ENCODE assay signal across 8 mouse cellular contexts in genomic region chr8:70439848-70440179, GRCm38 (mm10). TPM values are rescaled to one million over a fixed set of nuclear protein-coding genes. Genes with fewer than 3 reads are reported as not detected.
DNase-seq lines count a peak whose midpoint lies in the region; ATAC-seq and TF ChIP-seq lines count a peak whose summit lies in the region.

No protein-coding gene starts in this region.

- no peak for ATAC-seq in kidney, embryonic 14.5 days (ENCODE audit: low FRiP score, low TSS enrichment)
- ATAC-seq in hindbrain, embryonic 13.5 days (ENCODE audit: low FRiP score): no peak; the same call in 1 of the 2 replicates
- no peak for ATAC-seq in midbrain, embryonic 12.5 days (ENCODE audit: low FRiP score, low read depth)

- H3K36me3 ChIP-seq in kidney, embryonic 14.5 days (ENCODE audit: control insufficient read depth, insufficient read depth, low read length): no peaks in the 10 kb centered on the region
- no peaks in the 10 kb centered on the region for H3K36me3 ChIP-seq in hindbrain, embryonic 13.5 days
- H3K36me3 ChIP-seq in midbrain, embryonic 12.5 days: no peaks in the 10 kb centered on the region

- peaks cover 8% of the 10 kb centered on the region; the same call in 1 of the 2 replicates for H3K4me1 ChIP-seq in kidney, embryonic 14.5 days (ENCODE audit: control insufficient read depth, insufficient read depth, low read length)
- H3K4me1 ChIP-seq in bone marrow, adult 2 months (ENCODE audit: control insufficient read depth, insufficient read depth, low read length): peaks cover 2% of the 10 kb centered on the region; the same call in 1 of the 2 replicates
- peaks cover 40% of the 10 kb centered on the region for H3K4me1 ChIP-seq in hindbrain, embryonic 13.5 days (replicated peaks)
- H3K4me1 ChIP-seq in midbrain, embryonic 12.5 days: peaks cover 21% of the 10 kb centered on the region

- H3K9ac ChIP-seq in kidney, embryonic 14.5 days (ENCODE audit: low read depth, low read length): peak overlapping the region; percentile 63
- peak overlapping the region; percentile 75 for H3K9ac ChIP-seq in hindbrain, embryonic 13.5 days
- H3K9ac ChIP-seq in midbrain, embryonic 12.5 days (replicated peaks): peak overlapping the region; percentile 75

- intact Hi-C loops in left cerebral cortex, postnatal 10 days (cut with DNase I): no loop called here

- H3K27ac ChIP-seq in kidney, embryonic 14.5 days (ENCODE audit: low read depth, low read length): peak overlapping the region; percentile 60; the same call in 1 of the 2 replicates
- H3K27ac ChIP-seq in bone marrow, adult 2 months (ENCODE audit: control insufficient read depth, insufficient read depth, low read depth, low read length, poor library complexity): peak overlapping the region; percentile 80; the same call in 1 of the 2 replicates
- peak overlapping the region; percentile 90 for H3K27ac ChIP-seq in hindbrain, embryonic 13.5 days
- peak overlapping the region; percentile 80; the same call in 1 of the 2 replicates for H3K27ac ChIP-seq in midbrain, embryonic 12.5 days (replicated peaks)

- no peaks in the 10 kb centered on the region for H3K9me3 ChIP-seq in kidney, embryonic 14.5 days (ENCODE audit: control insufficient read depth, low read length)
- H3K9me3 ChIP-seq in hindbrain, embryonic 13.5 days: no peaks in the 10 kb centered on the region
- H3K9me3 ChIP-seq in midbrain, embryonic 12.5 days: no peaks in the 10 kb centered on the region

- DNase-seq in kidney, adult 8-10 months: no peak
- DNase-seq in adrenal gland, adult 2 months: no peak
- DNase-seq in left cerebral cortex, postnatal 10 days (ENCODE audit: extremely low spot score in 1 of 2, low spot score in 2 of 2): no peak
- no peak for DNase-seq in cerebellum, postnatal 14 days

- TF ChIP-seq POLR2A in bone marrow, adult 2 months (IDR thresholded peaks at IDR 0.05; ENCODE audit: borderline replicate concordance, control insufficient read depth, low read depth, low read length): no peak

- TF ChIP-seq CTCF in bone marrow, adult 2 months (IDR thresholded peaks at IDR 0.05; ENCODE audit: control insufficient read depth, insufficient read depth, low read length): no peak

- peak overlapping the region; percentile 81 for H3K4me2 ChIP-seq in kidney, embryonic 14.5 days (replicated peaks; ENCODE audit: low read depth, low read length)
- peak overlapping the region; percentile 91 for H3K4me2 ChIP-seq in hindbrain, embryonic 13.5 days
- H3K4me2 ChIP-seq in midbrain, embryonic 12.5 days (replicated peaks): peak overlapping the region; percentile 76

- H3K27me3 ChIP-seq in kidney, embryonic 14.5 days (ENCODE audit: control insufficient read depth, insufficient read depth, low read length): no peaks in the 10 kb centered on the region
- no peaks in the 10 kb centered on the region for H3K27me3 ChIP-seq in hindbrain, embryonic 13.5 days
- no peaks in the 10 kb centered on the region for H3K27me3 ChIP-seq in midbrain, embryonic 12.5 days

- 1% methylated on average over 7 of the region's 7 CpGs for WGBS in kidney, embryonic 14.5 days
- 3% methylated on average over 7 of the region's 7 CpGs for WGBS in bone marrow, adult 2 months
- WGBS in hindbrain, embryonic 13.5 days: 10% methylated on average over 7 of the region's 7 CpGs
- 6% methylated on average over 7 of the region's 7 CpGs for WGBS in midbrain, embryonic 12.5 days

- peak overlapping the region; percentile 63 for H3K4me3 ChIP-seq in kidney, embryonic 14.5 days (ENCODE audit: low read length)
- H3K4me3 ChIP-seq in bone marrow, adult 2 months (replicated peaks; ENCODE audit: control insufficient read depth, low read depth, low read length): peak overlapping the region; percentile 66
- peak overlapping the region; percentile 67 for H3K4me3 ChIP-seq in hindbrain, embryonic 13.5 days
- peak overlapping the region; percentile 69 for H3K4me3 ChIP-seq in midbrain, embryonic 12.5 days

RNA-seq across cellular contexts. Expression of gene Crtc1, which starts 0.4 kb away (rescaled TPM):
- polyA plus RNA-seq in kidney, embryonic 14.5 days (2014; fragmentation: Nextera tagmentation; extraction: Ambion mirVana): 15.5 and 21.2 TPM in 2 replicates
- 5.0 and 6.1 TPM in 2 replicates for polyA plus RNA-seq in bone marrow, adult 2 months (2011; ENCODE audit: insufficient read depth, insufficient read length, low replicate concordance, missing spikeins)
- 35.6 and 37.6 TPM in 2 replicates for polyA plus RNA-seq in hindbrain, embryonic 13.5 days (2015; fragmentation: Nextera tagmentation; extraction: Ambion mirVana)
- polyA plus RNA-seq in midbrain, embryonic 12.5 days (2016; fragmentation: Nextera tagmentation; extraction: Ambion mirVana): 22.8 and 23.6 TPM in 2 replicates
- total RNA-seq in adrenal gland, adult 2 months (2021): 10 to 100 TPM; 20.6 to 25.0 TPM
- polyA plus RNA-seq in adrenal gland, adult 2 months (2012; rRNA removed): 48.5 and 50.5 TPM in 2 replicates
- 100 to 1,000 TPM in 1 of 2 experiments, 10 to 100 TPM in 1; 98.8 to 105 TPM for total RNA-seq in left cerebral cortex, postnatal 10 days (2021)

RNA-seq across cellular contexts. Expression of gene Klhl26, which starts 37.0 kb away (rescaled TPM):
- polyA plus RNA-seq in kidney, embryonic 14.5 days (2014; fragmentation: Nextera tagmentation; extraction: Ambion mirVana): 14.4 and 19.2 TPM in 2 replicates
- polyA plus RNA-seq in bone marrow, adult 2 months (2011; ENCODE audit: insufficient read depth, insufficient read length, low replicate concordance, missing spikeins): 7.1 and 11.0 TPM in 2 replicates
- 24.3 and 25.8 TPM in 2 replicates for polyA plus RNA-seq in hindbrain, embryonic 13.5 days (2015; fragmentation: Nextera tagmentation; extraction: Ambion mirVana)
- polyA plus RNA-seq in midbrain, embryonic 12.5 days (2016; fragmentation: Nextera tagmentation; extraction: Ambion mirVana): 17.8 and 18.5 TPM in 2 replicates
- total RNA-seq in adrenal gland, adult 2 months (2021): 10 to 100 TPM; 21.7 to 25.8 TPM
- 119 and 121 TPM in 2 replicates for polyA plus RNA-seq in adrenal gland, adult 2 months (2012; rRNA removed)
- total RNA-seq in left cerebral cortex, postnatal 10 days (2021): 10 to 100 TPM; 33.1 to 33.8 TPM

RNA-seq across cellular contexts. Expression of gene Tmem59l, which starts 47.3 kb away (rescaled TPM):
- 8.5 and 12.4 TPM in 2 replicates for polyA plus RNA-seq in kidney, embryonic 14.5 days (2014; fragmentation: Nextera tagmentation; extraction: Ambion mirVana)
- polyA plus RNA-seq in bone marrow, adult 2 months (2011; ENCODE audit: insufficient read depth, insufficient read length, low replicate concordance, missing spikeins): 1.3 TPM in 1 of 2 replicates, not detected in the other
- polyA plus RNA-seq in hindbrain, embryonic 13.5 days (2015; fragmentation: Nextera tagmentation; extraction: Ambion mirVana): 78.5 and 78.8 TPM in 2 replicates
- polyA plus RNA-seq in midbrain, embryonic 12.5 days (2016; fragmentation: Nextera tagmentation; extraction: Ambion mirVana): 19.3 and 21.7 TPM in 2 replicates
- total RNA-seq in adrenal gland, adult 2 months (2021): 10 to 100 TPM; 16.8 to 24.3 TPM
- 42.9 and 55.8 TPM in 2 replicates for polyA plus RNA-seq in adrenal gland, adult 2 months (2012; rRNA removed)
- 100 to 1,000 TPM; 146 to 159 TPM for total RNA-seq in left cerebral cortex, postnatal 10 days (2021)

RNA-seq across cellular contexts. Expression of gene Crlf1, which starts 53.1 kb away (rescaled TPM):
- polyA plus RNA-seq in kidney, embryonic 14.5 days (2014; fragmentation: Nextera tagmentation; extraction: Ambion mirVana): 26.7 and 34.8 TPM in 2 replicates
- polyA plus RNA-seq in bone marrow, adult 2 months (2011; ENCODE audit: insufficient read depth, insufficient read length, low replicate concordance, missing spikeins): 3.7 and 5.5 TPM in 2 replicates
- polyA plus RNA-seq in hindbrain, embryonic 13.5 days (2015; fragmentation: Nextera tagmentation; extraction: Ambion mirVana): 2.2 and 2.9 TPM in 2 replicates
- polyA plus RNA-seq in midbrain, embryonic 12.5 days (2016; fragmentation: Nextera tagmentation; extraction: Ambion mirVana): 0.92 and 1.6 TPM in 2 replicates
- 1 to 10 TPM in 1 of 2 experiments, under 1 TPM in 1; 0.58 to 1.4 TPM for total RNA-seq in adrenal gland, adult 2 months (2021)
- 0.58 and 1.2 TPM in 2 replicates for polyA plus RNA-seq in adrenal gland, adult 2 months (2012; rRNA removed)
- total RNA-seq in left cerebral cortex, postnatal 10 days (2021): 1 to 10 TPM; 7.0 to 9.5 TPM
